Mouse (Mus musculus) mature B cell (primary cell): ENCODE results near the gene Lrmda.
"Not testable (repeated sequence)": the region's sequence is repeated elsewhere in the genome, so short reads cannot be mapped to it uniquely, and the experiment has no call there.

ENCODE experiments used
- in situ Hi-C: fragments of 300-500 bp; cut with MboI; formaldehyde crosslinking; loops from 2 replicates; pipeline ENCODE4 v1.14.3; 2019

The Lrmda gene

DNA sequence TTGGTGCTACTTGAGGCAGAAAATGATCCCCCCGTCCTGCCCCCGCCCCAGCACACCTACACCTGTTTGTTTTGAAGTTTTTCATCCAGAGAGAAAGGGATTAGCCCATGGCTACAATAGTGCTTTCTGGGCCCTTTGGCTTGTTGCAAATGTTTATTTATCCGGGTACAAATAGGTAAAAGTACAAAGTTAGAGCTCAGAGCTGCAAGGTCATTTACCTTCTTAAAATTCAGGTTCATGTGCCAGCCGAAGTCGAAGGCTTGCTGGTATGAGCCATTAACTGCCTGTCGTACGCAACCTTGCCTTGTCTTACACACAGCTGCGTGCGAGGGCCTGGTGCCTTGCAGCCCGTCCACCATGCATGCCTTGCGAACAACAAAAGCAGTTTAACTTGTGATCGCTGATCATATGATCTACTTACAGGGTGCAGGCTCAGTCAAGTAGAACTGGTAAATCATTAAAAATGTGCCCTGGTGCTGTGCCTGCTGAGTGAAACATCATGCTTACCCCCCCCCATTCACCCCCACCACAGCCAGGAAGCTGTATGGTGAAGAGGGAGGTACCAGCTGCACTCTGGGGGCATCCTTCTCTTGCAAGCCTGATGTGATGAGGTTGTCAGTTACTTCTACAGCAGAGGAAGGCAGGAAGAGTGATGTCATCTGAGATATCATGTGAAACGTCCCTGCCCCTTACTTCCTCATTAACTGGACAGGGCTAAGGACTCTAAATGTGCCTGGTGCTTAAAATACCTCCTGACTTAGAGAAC lies 781.5 kb downstream of the Lrmda start:
- in situ Hi-C loops = no loop called here

DNA sequence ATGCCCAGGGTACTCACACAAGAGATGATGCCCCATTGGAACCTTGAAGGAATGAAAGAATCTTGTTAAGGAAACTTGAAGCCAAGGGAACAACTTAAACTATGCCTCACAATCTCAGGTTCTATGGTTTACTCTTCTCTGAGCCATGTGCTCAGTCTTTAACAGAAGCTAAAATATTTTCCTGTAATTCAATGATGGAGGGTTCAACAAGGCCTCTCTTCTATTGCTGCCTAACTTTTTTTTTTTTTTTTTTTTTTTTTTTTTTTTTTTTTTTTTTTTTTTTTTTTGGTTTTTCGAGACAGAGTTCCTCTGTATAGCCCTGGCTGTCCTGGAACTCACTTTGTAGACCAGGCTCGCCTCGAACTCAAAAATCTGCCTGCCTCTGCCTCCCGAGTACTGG lies 782.2 kb downstream of the Lrmda start:
- in situ Hi-C loops = not testable (repeated sequence)

DNA sequence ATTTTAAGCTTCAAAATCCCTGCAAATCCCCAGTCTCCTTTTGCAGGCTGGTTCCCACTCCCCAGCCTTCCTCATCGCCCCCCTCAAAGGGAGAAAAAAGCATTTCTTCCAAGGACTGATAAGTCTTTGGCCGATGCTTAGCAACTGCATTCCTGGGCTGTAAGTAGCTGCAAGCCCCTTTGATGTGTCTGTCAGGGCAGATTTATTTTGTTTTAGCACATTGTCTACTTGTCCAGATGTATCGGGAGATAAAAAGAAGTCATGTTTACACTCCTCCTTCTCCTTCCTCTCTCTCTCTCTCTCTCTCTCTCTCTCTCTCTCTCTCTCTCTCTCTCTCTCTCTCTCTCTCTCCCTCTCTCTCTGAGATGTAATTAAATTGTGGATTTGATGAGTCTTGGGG lies 787.8 kb downstream of the Lrmda start:
- in situ Hi-C loops = no loop called here

DNA sequence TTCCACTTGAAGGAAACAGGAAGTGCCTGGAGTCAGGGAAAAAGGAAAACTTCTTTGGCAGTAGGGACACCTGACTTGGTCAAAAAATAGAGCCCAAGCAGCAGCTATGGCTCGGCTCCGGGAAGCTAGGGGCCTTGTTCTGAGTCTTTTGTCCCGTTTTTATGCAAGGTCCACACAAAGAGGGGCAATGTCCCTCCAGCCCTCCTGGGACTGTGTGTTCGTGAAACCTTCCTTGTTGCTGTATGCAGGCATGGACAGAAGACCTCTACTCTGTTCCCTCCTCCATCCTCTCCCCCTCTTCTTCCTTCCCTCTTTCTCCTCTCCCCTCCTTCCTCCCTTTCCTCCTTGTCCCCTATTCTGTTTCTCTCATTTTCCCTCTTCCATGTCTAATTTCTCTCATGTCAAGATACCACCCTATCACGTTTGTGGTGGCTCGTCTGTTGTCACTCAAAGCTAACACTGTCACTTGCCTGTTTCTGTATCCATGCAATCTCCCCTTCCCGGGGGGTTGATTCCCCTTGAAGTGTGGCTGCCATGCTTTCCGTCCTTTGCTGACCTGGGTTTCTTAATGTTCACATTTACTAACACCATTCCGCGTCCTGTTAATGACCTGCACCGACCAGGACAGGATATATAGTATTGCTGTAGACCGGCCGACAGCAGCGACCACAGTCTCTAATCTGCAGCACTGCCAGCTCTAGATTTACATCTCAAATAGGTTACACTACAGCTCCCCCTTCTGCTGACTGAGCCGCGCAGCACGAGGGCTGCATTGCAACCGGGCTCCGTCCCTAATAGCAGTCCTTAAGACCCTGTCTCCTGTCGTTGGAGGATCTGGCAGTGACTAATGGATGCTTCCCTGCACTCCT lies 788.4 kb downstream of the Lrmda start:
- in situ Hi-C loops = no loop called here

DNA sequence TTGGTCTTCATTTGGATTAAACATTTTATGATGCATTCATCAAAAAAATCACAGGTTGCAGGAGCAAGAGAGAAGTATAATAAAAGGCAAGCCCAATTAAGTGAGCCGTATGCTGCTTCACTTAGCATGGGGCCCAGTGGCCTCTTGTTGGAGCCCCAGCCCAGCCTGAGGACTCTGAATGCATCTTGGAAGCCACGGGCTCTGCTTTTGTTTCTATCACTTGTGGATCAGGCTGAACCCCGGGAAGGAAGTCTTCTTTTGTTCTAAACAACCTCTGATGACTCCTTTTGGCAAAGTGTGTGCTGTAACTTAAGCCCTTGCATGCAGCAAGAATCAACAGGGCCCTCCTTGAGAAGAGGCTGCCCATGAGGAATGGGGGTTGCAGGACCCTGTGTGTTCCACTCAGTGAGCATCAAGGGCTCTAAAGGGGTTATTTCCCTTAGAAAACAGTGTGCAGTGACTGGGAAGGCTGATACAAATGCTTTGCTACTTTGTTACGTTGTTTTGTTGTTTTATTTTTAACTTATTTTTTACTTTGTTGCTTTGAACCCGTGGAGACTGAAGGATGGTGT lies 789.2 kb downstream of the Lrmda start:
- in situ Hi-C loops = no loop called here

GRCm38 (mm10) chr14:22809229-22809628 lies 789.7 kb downstream of the Lrmda start:
- in situ Hi-C loops = no loop called here

DNA sequence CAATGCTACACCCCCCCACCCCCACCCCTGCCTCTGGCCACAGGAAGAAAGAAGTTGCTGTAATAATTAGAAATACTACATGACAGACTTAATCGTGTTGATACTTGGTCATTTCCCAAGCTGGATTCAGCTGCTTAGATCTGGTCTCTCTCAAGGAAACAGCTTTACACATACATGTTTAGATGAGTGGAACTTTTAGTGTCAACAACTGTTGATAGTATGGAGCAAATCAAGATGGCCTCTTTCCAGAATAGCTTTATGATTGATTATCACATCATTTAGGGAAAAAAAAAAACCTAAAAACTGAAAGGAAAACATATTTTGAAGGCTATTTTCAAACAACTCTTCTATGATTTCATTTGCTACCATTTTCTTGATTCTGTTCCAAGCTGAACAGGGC lies 791.0 kb downstream of the Lrmda start:
- in situ Hi-C loops = no loop called here

- in situ Hi-C loops = no loop called here
Observed at GRCm38 (mm10) chr14:22812824-22813223, 793.3 kb downstream of the Lrmda start.

DNA sequence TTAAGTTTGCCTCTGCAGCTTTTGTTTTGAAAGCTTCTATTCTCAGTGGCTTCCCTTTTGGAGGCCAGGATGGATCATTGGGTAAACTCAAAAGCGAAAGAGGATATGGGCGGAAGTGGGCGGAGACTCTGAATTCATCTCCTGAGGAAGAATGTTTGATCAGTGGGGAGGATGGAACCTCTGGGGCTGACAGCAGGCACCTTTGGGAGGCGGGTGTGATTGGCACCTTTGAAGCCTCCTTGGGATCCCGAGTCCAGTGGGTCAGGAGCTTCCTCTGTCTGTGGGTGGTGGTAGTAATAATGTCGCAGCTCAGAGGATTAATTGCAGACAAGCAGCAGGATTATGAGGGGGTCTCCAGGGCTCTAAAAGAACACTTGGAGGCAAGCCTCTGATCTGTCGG lies 793.9 kb downstream of the Lrmda start:
- in situ Hi-C loops = no loop called here

GRCm38 (mm10) chr14:22814811-22815345 lies 795.4 kb downstream of the Lrmda start:
- in situ Hi-C loops = no loop called here

DNA sequence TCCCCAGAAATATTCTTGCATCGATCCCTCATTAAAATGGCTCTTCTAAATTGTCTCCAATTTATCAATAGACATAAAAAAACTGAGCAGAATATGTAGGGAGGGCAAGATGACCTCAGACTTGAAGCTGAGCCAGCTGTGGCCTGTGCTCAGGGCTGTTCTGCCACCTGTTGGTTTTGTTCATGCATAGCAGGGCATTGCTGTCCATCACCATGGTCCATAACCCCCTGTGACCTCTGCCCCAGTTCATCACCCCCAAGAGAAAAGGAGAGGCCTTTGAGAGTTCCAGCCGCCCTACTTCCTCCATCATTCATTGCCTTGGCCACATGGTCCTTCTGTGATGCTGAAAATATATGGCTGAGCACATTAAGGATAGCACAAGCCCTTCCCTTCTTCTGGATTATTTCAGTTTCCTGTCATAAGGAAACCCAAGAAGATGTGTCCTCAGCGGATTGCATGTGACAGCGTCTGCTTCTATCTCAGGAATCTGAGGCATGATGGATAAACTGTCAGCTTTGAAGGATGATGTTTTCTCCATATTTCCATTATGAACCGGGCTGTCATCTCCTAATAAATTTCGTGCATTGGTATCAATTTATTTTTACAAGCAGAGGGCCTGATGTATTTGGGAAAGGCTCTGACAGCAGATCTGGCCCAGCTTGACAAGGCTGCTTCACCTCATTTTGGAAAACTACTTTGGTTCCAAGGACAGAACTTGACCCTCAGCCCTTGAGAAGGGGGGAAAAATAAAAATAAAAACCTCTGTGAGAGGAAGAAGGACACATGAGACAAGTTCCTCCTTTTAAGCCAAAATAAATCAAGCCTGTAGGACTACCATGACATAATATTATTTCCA lies 798.1 kb downstream of the Lrmda start:
- in situ Hi-C loops = no loop called here

DNA sequence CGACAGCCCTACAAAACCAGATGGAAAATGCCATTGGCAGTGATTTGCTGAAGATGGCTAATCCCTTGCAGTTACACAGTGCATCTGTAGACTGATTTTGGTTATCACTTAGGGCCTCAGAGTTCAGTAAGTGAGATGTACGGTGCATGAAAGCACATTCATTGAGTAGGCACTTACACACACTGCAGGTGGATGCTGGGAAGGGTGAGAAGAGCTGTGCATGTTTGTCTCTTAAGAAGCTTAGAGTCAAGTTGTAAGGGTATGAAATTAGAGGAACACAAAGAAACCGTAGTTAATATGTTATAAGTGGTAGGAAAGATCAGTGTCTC lies 798.7 kb downstream of the Lrmda start:
- in situ Hi-C loops = no loop called here

DNA sequence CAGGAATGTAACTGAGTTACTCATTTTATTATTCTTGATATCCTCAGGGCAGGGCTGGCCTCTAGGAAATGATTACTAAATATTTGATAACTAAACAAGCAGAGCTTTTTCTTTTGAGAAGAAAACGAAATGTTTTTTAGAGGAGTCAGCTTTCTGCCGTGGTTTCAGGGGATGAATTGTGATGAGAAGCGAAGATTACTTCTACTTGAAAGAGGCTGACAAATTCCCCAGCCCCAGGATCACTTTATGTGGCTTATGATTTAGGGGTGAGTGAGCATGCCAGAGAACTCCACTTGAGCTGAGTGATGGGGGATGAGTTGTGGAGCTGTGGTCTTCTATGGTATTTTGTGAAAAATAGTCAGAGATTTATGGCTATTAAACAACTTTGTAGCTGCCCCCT lies 803.4 kb downstream of the Lrmda start:
- in situ Hi-C loops = no loop called here

DNA sequence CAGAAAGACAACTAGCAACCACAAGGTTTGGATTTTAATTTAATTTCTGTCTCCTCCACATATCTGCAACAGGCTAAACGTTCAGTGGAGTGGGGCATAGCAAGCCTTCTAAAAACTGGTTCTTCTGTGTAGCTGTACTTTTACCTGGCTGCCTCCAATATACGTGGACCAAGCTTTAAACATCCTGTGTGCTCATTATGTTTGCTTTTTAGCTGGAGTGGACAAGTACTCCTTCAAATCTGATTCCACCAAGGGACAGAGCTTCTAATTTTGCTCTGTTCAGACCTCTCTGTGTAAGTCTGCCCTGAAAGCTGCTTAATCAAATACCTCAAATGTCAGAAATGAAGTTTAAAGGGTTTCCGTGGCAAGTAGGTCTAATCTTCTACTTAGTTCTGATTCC lies 807.3 kb downstream of the Lrmda start:
- in situ Hi-C loops = no loop called here

- in situ Hi-C loops = no loop called here
Observed at GRCm38 (mm10) chr14:22837058-22837457, 817.5 kb downstream of the Lrmda start.

DNA sequence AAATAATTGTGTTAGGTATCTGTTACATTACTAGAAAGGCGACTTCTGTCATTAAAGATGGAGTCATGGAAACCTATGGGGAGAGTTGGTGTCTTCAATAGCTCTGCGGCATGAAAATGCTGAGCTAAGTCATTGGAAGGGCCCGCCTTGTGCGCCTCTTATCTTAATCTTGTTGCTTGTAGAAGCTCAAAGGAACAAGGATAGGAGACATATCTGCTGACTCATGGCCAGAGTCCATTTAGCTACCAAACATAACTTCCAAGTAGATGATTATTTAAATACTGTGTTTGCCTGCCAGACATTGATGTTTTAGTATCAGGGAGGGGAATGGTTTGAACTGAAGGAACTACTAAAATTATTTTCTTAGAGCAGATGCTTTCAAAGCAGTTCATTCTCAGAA lies 821.6 kb downstream of the Lrmda start:
- in situ Hi-C loops = no loop called here

DNA sequence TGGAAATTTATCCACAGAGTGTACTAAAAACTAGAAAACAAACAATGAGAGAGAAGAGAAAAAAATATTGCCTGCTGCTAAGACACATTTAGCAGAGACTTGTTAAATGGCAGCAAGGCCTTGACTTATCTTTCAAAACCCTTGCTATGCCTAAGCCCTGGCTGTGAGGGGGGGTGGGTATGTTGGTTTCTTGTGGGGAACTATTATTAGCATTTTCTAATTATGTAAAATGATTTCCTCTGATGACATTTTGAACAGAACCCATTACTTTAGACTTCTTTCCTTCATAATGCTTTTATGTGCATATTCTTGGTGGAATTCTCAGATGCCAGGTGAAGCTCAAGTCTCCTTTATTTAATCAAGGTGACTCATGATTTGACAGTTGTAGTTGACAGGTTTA lies 824.5 kb downstream of the Lrmda start:
- in situ Hi-C loops = no loop called here

DNA sequence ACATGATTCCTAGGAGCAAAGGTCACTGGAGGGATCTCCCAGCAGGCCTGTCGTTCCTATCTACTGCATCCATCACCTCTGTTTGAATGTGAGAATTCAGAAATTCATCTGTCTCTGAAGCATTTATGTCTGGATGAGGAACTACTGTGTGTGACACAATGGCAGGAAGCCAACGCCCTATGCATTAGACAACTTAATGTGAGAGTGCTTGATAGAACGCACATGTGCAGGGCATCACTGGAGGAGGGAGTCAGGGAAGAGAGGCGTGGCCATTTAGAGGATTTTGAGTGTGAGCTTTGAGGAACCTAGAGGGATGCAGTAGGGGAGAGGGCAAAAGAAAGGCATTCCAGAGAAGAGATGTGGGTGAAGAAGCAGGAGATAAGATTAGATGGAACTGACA lies 825.9 kb downstream of the Lrmda start:
- in situ Hi-C loops = no loop called here

DNA sequence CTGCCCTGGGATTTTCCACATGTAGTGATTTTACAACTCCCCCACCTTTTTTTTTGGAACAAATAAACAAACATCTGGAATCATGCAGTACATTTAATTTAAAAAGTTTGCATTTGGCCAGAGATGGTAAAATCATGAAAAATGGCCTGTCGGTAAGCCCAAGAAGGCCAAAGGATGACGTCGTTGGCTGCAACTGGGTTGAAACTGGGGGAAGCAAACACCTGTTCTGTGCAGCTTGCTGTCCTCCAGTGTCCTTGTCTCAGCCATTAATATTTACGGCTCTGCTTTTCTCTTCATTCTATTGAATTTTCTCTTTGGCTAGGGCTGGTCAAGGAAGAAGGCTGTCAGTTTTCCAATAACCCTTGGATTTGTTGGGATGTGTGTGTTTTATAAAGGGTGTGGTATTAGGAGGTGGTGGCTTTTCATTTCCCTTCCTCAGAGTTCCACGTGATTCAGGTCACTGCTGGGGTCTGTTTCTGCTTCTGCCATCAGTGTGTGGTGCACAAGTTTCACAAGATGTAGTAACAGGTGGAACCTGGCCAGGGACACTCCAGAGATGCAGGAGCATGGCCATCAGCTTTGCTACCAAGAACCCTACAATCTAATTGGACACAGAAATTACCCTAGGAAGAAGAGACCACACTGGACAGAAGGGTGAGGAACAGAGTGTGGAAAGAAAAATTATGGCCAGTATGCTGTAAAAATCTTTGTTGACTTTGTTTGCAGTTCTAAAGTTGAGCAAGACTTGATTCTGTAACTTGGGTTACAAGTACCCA lies 827.7 kb downstream of the Lrmda start:
- in situ Hi-C loops = no loop called here

- in situ Hi-C loops = no loop called here
Observed at GRCm38 (mm10) chr14:22849108-22849507, 829.6 kb downstream of the Lrmda start.

DNA sequence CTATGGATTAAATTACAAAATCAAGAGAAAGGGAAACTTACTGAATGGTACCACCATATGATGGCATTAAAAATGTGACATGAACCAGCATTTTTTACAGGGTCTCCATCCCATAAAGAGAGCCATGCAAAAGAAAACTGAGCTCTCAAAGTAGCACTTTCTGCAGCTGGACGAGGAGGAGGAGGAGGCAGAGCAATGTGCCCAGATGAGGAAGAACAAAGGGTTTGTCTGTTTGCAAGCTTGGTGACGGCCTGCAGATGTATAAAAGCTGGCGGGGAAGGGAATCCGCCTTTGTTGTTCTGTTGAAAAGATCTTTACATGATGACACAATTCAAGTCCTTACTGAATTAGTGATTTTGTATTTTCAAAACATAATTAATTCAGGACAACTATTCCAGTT lies 841.1 kb downstream of the Lrmda start:
- in situ Hi-C loops = no loop called here
